Mouse (Mus musculus) stomach, embryonic 16.5 days (tissue): ENCODE data around the gene Crot. TPM values are rescaled to one million over a fixed set of nuclear protein-coding genes. Genes with fewer than 3 reads are reported as not detected.
A peak's percentile ranks its signal among the peaks of the same experiment; 100 is the strongest.
"Not testable (repeated sequence)": the region's sequence is repeated elsewhere in the genome, so short reads cannot be mapped to it uniquely, and the experiment has no call there.

Experiments used
- ATAC-seq: fragments of 200-750 bp; cut with Nextera tagmentation; 2 replicates; pipeline ENCODE4 v1.8.0; 2017; ENCODE audit warnings: moderate number of reproducible peaks, moderate TSS enrichment; ENCODE audit not compliant: insufficient read depth, low FRiP score
- H3K27ac ChIP-seq: fragments of 300-500 bp; sonication (generic); 2 replicates; pipeline ENCODE4 v1.5.1; 2014; ENCODE audit warnings: low read length
- H3K27me3 ChIP-seq: fragments of 300-500 bp; sonication (generic); 2 replicates; pipeline ENCODE4 v1.6.1; 2014; ENCODE audit warnings: low read length, control low read depth, mixed read lengths; ENCODE audit not compliant: control insufficient read depth, insufficient read depth
- H3K36me3 ChIP-seq: fragments of 300-500 bp; sonication (generic); 2 replicates; pipeline ENCODE4 v1.6.1; 2014; ENCODE audit warnings: low read length; ENCODE audit not compliant: control insufficient read depth, insufficient read depth
- H3K4me1 ChIP-seq: fragments of 300-500 bp; sonication (generic); 2 replicates; pipeline ENCODE4 v1.6.1; 2014; ENCODE audit warnings: low read length, control low read depth, mixed read lengths; ENCODE audit not compliant: control insufficient read depth, insufficient read depth
- H3K4me2 ChIP-seq: fragments of 300-500 bp; sonication (generic); 2 replicates; pipeline ENCODE4 v1.6.1; 2014; ENCODE audit warnings: low read depth, low read length, mixed read lengths
- H3K4me3 ChIP-seq: fragments of 300-500 bp; sonication (generic); replicated peaks from 2 replicates; pipeline ENCODE4 v1.5.1; 2014; ENCODE audit warnings: mild to moderate bottlenecking, low read length
- H3K9ac ChIP-seq: fragments of 300-500 bp; sonication (generic); 2 replicates; pipeline ENCODE4 v1.6.1; 2014; ENCODE audit warnings: low read length
- H3K9me3 ChIP-seq: fragments of 300-500 bp; sonication (generic); replicated peaks from 2 replicates; pipeline ENCODE4 v1.6.1; 2016; ENCODE audit warnings: low read length, control low read depth; ENCODE audit not compliant: control insufficient read depth
- WGBS: fragments of 180-500 bp; shearing (Covaris S2); extraction: QIAGEN DNeasy Blood & Tissue Kit; methylation state at CpG from one replicate; pipeline ENCODE4 v1.1.7; 2014; 5-methylcytosine and 5-hydroxymethylcytosine counted together
- polyA plus RNA-seq: library from polyadenylated mRNA; unstranded; fragments of >200 nt; fragmentation: Nextera tagmentation; extraction: Ambion mirVana; gene quantifications from 2 replicates; pipeline ENCODE4 v1.2.1, GENCODE M21; 2015

Crot gene
- polyA plus RNA-seq, 1 experiment from 2014 or later = 70.9 TPM

DNA sequence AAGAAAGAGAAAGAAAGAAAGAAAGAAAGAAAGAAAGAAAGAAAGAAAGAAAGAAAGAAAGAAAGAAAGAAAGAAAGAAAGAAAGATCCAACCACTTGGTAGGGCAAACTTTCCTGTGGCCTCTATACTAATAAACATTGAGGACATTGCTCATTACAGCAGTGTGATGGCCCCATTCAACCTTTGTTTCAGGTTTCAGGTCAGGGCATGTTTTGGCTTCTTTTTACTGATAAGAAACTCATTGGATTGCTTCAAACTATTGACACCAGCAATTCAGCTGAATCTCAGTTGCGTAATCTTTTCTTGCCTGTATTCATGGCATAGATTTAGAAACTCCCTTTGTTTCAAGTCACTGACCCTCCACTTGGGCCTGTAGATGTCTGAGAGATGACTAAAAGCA, 13.0 kb upstream of the Crot start:
- Histone ChIP-seq H3K4me3 (no peak overlapping the region), H3K4me1 (peaks cover 3% of the 10 kb centered on the region; the same call in 1 of the 2 replicates), H3K27ac (no peak overlapping the region), H3K36me3 (no peaks in the 10 kb centered on the region), H3K27me3 (no peaks in the 10 kb centered on the region), H3K4me2 (no peak overlapping the region), H3K9me3 (no peaks in the 10 kb centered on the region), H3K9ac (no peak overlapping the region)
- WGBS = 83% methylated on average over 1 of the region's 1 CpGs
- no peak for ATAC-seq

GRCm38 (mm10) chr5:9006585-9006984, 9.5 kb upstream of the Crot start:
- H3K9ac ChIP-seq, ATAC-seq, H3K27ac ChIP-seq, H3K9me3 ChIP-seq, H3K27me3 ChIP-seq, H3K4me2 ChIP-seq, H3K4me1 ChIP-seq, H3K4me3 ChIP-seq, H3K36me3 ChIP-seq: not testable (repeated sequence)
- WGBS = 52% methylated on average over 3 of the region's 3 CpGs

DNA sequence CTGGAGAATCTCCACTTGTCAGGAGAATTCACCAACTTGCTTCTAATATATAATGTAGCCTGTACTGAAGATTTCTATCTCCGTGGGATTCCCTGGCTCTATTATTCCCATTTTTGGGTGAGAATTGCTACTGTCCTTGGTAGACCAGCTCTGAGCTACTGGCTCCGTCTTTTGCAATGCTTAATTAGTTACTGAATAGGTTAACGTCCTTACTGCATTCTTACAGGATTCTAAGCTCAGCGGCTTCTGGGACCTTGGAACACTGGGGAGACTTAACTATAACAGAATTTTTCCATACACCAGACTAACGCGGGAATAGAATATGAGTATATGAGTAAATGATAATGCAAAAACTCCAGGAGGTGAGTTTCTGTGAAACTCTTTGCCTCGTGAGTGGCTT, 2.9 kb upstream of the Crot start:
- not testable (repeated sequence) for H3K4me3 ChIP-seq, H3K27ac ChIP-seq, H3K4me2 ChIP-seq, H3K36me3 ChIP-seq, H3K9me3 ChIP-seq, ATAC-seq, H3K4me1 ChIP-seq, H3K9ac ChIP-seq, H3K27me3 ChIP-seq
- 41% methylated on average over 7 of the region's 7 CpGs for WGBS

DNA sequence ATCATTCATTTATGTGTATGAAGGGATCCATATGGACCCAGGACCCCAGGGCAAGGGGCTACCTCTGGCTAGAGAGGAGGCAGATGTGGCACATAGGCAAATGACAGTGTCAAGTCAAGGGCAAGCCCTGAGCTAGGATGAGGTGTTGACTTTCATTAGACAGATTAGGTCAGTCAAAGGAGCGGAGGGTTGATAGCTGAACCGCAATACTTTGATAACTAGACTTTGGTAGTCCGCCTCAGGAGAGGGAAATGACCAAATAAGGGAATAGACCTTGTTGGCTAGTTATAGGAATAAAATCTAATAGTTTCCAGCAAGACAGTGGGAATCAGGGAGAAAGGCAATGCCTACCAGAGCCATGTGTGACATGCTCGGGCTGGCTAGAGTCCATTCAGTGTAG, 2.0 kb upstream of the Crot start:
- no peaks in the 10 kb centered on the region for H3K36me3 ChIP-seq
- no peak for ATAC-seq
- H3K4me1 ChIP-seq = peaks cover 5% of the 10 kb centered on the region; the same call in 1 of the 2 replicates
- H3K9ac ChIP-seq = no peak overlapping the region
- no peak overlapping the region for H3K4me2 ChIP-seq
- no peak overlapping the region for H3K4me3 ChIP-seq
- no peaks in the 10 kb centered on the region for H3K9me3 ChIP-seq
- no peaks in the 10 kb centered on the region for H3K27me3 ChIP-seq
- no peak overlapping the region for H3K27ac ChIP-seq
- WGBS = 55% methylated on average over 4 of the region's 4 CpGs

- Histone ChIP-seq H3K27me3 (no peaks in the 10 kb centered on the region), H3K4me2 (peak overlapping the region; percentile 84), H3K27ac (peak overlapping the region; percentile 87), H3K9me3 (no peaks in the 10 kb centered on the region), H3K4me1 (peaks cover 5% of the 10 kb centered on the region; the same call in 1 of the 2 replicates), H3K9ac (peak overlapping the region; percentile 88), H3K36me3 (0 out of 2 replicates have a peak, but pooled peaks cover 4% of the 10 kb centered on the region), H3K4me3 (peak overlapping the region; percentile 69)
- peak; percentile 6; the same call in 1 of the 2 replicates for ATAC-seq
- WGBS = 8% methylated on average over 8 of the region's 8 CpGs
These were observed 380 bp upstream of the Crot start for GRCm38 (mm10) chr5:8997513-8997895.

- H3K9me3 ChIP-seq = no peaks in the 10 kb centered on the region
- peak overlapping the region; percentile 88 for H3K9ac ChIP-seq
- WGBS = 9% methylated on average over 13 of the region's 13 CpGs
- peak overlapping the region; percentile 84 for H3K4me2 ChIP-seq
- no peaks in the 10 kb centered on the region for H3K27me3 ChIP-seq
- H3K4me1 ChIP-seq = peaks cover 5% of the 10 kb centered on the region; the same call in 1 of the 2 replicates
- H3K27ac ChIP-seq = peak overlapping the region; percentile 87
- no peak for ATAC-seq
- H3K36me3 ChIP-seq = peaks cover 7% of the 10 kb centered on the region; the same call in 1 of the 2 replicates
- H3K4me3 ChIP-seq = peak overlapping the region; percentile 69
These were observed 998 bp downstream of the Crot start for GRCm38 (mm10) chr5:8995966-8996685.

DNA sequence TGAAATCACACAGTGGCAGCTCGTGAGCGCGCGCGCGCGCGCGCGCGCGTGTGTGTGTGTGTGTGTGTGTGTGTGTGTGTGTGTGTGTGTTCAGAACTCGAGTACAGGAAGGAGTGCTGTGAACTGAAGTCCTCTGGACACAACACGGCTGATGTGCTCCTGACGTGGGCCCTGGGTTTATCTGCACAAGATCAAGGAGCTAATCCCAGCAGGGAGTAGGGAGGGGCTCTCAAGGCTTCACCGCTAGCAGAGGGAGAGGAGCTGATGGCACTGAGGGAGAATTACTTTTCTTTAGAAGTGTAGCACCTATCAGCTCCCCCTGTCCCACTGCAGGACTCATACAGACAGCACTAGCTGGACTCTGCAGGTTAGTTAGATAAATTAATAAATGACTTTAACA, 5.5 kb downstream of the Crot start:
- no peak overlapping the region for H3K9ac ChIP-seq
- peaks cover 10% of the 10 kb centered on the region; the same call in 1 of the 2 replicates for H3K36me3 ChIP-seq
- no peak for ATAC-seq
- H3K27me3 ChIP-seq = no peaks in the 10 kb centered on the region
- no peak overlapping the region for H3K4me3 ChIP-seq
- H3K4me2 ChIP-seq = no peak overlapping the region
- H3K4me1 ChIP-seq = peaks cover 5% of the 10 kb centered on the region; the same call in 1 of the 2 replicates
- H3K27ac ChIP-seq = no peak overlapping the region
- no peaks in the 10 kb centered on the region for H3K9me3 ChIP-seq
- 83% methylated on average over 16 of the region's 16 CpGs for WGBS

- Histone ChIP-seq H3K36me3 (peaks cover 15% of the 10 kb centered on the region; the same call in 1 of the 2 replicates), H3K9me3 (no peaks in the 10 kb centered on the region), H3K9ac (no peak overlapping the region), H3K27me3 (no peaks in the 10 kb centered on the region), H3K4me2 (no peak overlapping the region), H3K27ac (no peak overlapping the region), H3K4me3 (no peak overlapping the region), H3K4me1 (no peaks in the 10 kb centered on the region; the same call in 1 of the 2 replicates)
- no peak for ATAC-seq
- 84% methylated on average over 13 of the region's 13 CpGs for WGBS
These were observed 6.6 kb downstream of the Crot start for GRCm38 (mm10) chr5:8990526-8990925.

DNA sequence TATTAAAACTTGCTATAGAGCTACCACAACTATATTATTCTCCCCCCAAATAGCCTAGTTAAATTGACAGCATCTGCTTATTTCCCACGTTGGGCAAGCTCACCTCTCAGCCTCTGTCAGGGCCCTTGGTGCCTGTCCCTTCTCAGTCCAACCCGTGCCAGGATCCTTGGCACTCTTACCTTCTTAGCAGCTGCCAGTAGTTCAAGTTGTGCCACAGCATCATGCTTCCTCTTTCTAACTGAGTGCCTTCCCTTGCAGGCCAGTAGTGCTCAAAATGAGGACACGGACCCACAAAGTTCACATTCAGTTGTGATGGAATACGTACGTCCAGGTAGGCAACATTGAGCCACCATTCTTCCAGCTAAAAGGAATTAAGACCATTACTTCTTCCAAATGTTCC, 9.2 kb downstream of the Crot start:
- Histone ChIP-seq H3K27me3 (no peaks in the 10 kb centered on the region), H3K4me1 (no peaks in the 10 kb centered on the region), H3K9me3 (no peaks in the 10 kb centered on the region), H3K9ac (no peak overlapping the region), H3K27ac (no peak overlapping the region), H3K4me2 (no peak overlapping the region), H3K4me3 (no peak overlapping the region), H3K36me3 (peaks cover 13% of the 10 kb centered on the region; the same call in 1 of the 2 replicates)
- ATAC-seq = no peak
- 93% methylated on average over 5 of the region's 5 CpGs for WGBS
